Mouse (Mus musculus): ENCODE results near the gene Cabcoco1.

DNA sequence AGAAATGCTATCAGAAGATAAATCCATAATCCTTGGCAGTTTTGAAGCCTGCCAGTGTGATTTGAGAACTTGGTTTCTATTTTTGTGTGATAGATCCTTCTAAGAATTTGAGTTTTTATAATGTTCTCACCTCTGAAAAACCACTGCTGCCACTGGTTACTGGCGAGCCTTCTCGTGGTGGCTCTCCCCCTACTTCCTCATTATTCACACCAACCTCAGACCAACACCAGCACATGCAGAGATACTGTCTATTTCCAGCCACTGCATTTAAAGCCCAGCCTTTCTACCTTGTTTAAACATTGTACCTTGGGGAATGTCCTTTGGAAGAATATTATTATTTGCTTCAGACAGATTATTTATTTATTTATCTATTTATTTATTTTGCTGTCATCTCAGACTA lies 121.8 kb downstream of the Cabcoco1 start:
- TF ChIP-seq CTCF (IDR thresholded peaks at IDR 0.05; ENCODE audit: control insufficient read depth, insufficient read depth, insufficient replicate concordance, low read depth, low read length) (no peak), POLR2A (IDR thresholded peaks at IDR 0.05; ENCODE audit: control insufficient read depth, low read depth, low read length) (no peak)
